Mouse (Mus musculus): ENCODE measurements around the gene Cmtm1. TPM values are rescaled to one million over a fixed set of nuclear protein-coding genes. Genes with fewer than 3 reads are reported as not detected.
"Not testable (repeated sequence)": the region's sequence is repeated elsewhere in the genome, so short reads cannot be mapped to it uniquely, and the experiment has no call there.

Gene Cmtm1
- polyA plus RNA-seq, 1 experiment from 2014 or later, result 0.14 TPM

- ATAC-seq, result no peak
- H3K27me3 ChIP-seq, result peaks cover 9% of the 10 kb centered on the region
- no peak for TF ChIP-seq CTCF (IDR thresholded peaks at IDR 0.05)
- in situ Hi-C loops (cut with MboI; ENCODE audit: low pct_unique_long_range_greater_than_20kb), result loop anchor here (5.0 kb wide), 1 partner anchor 38 kb away; no protein-coding TSS in a partner anchor
- no peak for DNase-seq (ENCODE audit: low read depth, low spot score)
- CTCF ChIA-PET, result no interaction called here
- POLR2A ChIA-PET, result no interaction called here
Observed at GRCm38 (mm10) chr8:104268937-104269440, 41.0 kb downstream of the Cmtm1 start.

GRCm38 (mm10) chr8:104268368-104268767 is 41.6 kb downstream of the Cmtm1 start:
- DNase-seq (ENCODE audit: low read depth, low spot score) (no peak), ATAC-seq (no peak)
- in situ Hi-C loops (cut with MboI; ENCODE audit: low pct_unique_long_range_greater_than_20kb), result loop anchor here (5.0 kb wide), 1 partner anchor 39 kb away; no protein-coding TSS in a partner anchor
- CTCF ChIA-PET, result no interaction called here
- POLR2A ChIA-PET, result no interaction called here
- no peak for TF ChIP-seq CTCF (IDR thresholded peaks at IDR 0.05)
- H3K27me3 ChIP-seq, result peaks cover 4% of the 10 kb centered on the region

GRCm38 (mm10) chr8:104264271-104264935 is 45.5 kb downstream of the Cmtm1 start:
- POLR2A ChIA-PET; H3K27me3 ChIP-seq; CTCF ChIA-PET; in situ Hi-C loops (cut with MboI; ENCODE audit: low pct_unique_long_range_greater_than_20kb); DNase-seq (ENCODE audit: low read depth, low spot score); ATAC-seq: not testable (repeated sequence)

GRCm38 (mm10) chr8:104261802-104262201 is 48.1 kb downstream of the Cmtm1 start:
- ATAC-seq; H3K27me3 ChIP-seq; CTCF ChIA-PET; POLR2A ChIA-PET; in situ Hi-C loops (cut with MboI; ENCODE audit: low pct_unique_long_range_greater_than_20kb); DNase-seq (ENCODE audit: low read depth, low spot score): not testable (repeated sequence)

GRCm38 (mm10) chr8:104253016-104253415 is 56.9 kb downstream of the Cmtm1 start:
- no peaks in the 10 kb centered on the region for H3K27me3 ChIP-seq
- ChIA-PET CTCF (interaction anchor here (0.7 to 1.8 kb wide), 2 partner anchors 10 to 34 kb away, joined by 3 to 4 read pairs; no protein-coding TSS in a partner anchor), POLR2A (no interaction called here)
- in situ Hi-C loops (cut with MboI; ENCODE audit: low pct_unique_long_range_greater_than_20kb), result no loop called here
- peak; percentile 57 for TF ChIP-seq CTCF (IDR thresholded peaks at IDR 0.05)
- ATAC-seq, result no peak
- no peak for DNase-seq (ENCODE audit: low read depth, low spot score)

GRCm38 (mm10) chr8:104251461-104251860 is 58.5 kb downstream of the Cmtm1 start:
- in situ Hi-C loops (cut with MboI; ENCODE audit: low pct_unique_long_range_greater_than_20kb), result no loop called here
- CTCF ChIA-PET, result interaction anchor here (1.0 to 1.3 kb wide), 2 partner anchors 9 to 81 kb away, joined by 3 read pairs; no protein-coding TSS in a partner anchor

GRCm38 (mm10) chr8:104250439-104251367 is 59.2 kb downstream of the Cmtm1 start, which contains the start of gene Cklf:
Cklf (plus strand) TSS chr8:104250861.
- in situ Hi-C loops (cut with MboI; ENCODE audit: low pct_unique_long_range_greater_than_20kb), result no loop called here
- CTCF ChIA-PET, result interaction anchor here (1.0 to 1.3 kb wide), 2 partner anchors 8 to 82 kb away, joined by 3 read pairs; no protein-coding TSS in a partner anchor
- POLR2A ChIA-PET, result interaction anchor here (0.7 kb wide), 2 partner anchors 33 to 260 kb away, joined by 4 to 5 read pairs; no protein-coding TSS in a partner anchor
- DNase-seq (ENCODE audit: low read depth, low spot score), result peak; percentile 46
- ATAC-seq, result peak; percentile 71
- TF ChIP-seq CTCF (IDR thresholded peaks at IDR 0.05), result no peak
- H3K27me3 ChIP-seq, result no peaks in the 10 kb centered on the region

More at GRCm38 (mm10) chr8:104251461-104251860, 58.5 kb downstream of the Cmtm1 start:
- no peak for DNase-seq (ENCODE audit: low read depth, low spot score)
- no peak for TF ChIP-seq CTCF (IDR thresholded peaks at IDR 0.05)
- no peaks in the 10 kb centered on the region for H3K27me3 ChIP-seq
- no peak for ATAC-seq
- POLR2A ChIA-PET, result no interaction called here

GRCm38 (mm10) chr8:104249442-104249996 is 60.4 kb downstream of the Cmtm1 start:
- no peak for TF ChIP-seq CTCF (IDR thresholded peaks at IDR 0.05)
- DNase-seq (ENCODE audit: low read depth, low spot score), result no peak
- POLR2A ChIA-PET, result no interaction called here

GRCm38 (mm10) chr8:104248276-104248675 is 61.7 kb downstream of the Cmtm1 start, which contains the start of gene Tk2:
Tk2 (minus strand) TSS chr8:104248558.
- ChIA-PET POLR2A (no interaction called here), CTCF (no interaction called here)
- DNase-seq (ENCODE audit: low read depth, low spot score) (peak; percentile 10), ATAC-seq (peak; percentile 88)
- no peaks in the 10 kb centered on the region for H3K27me3 ChIP-seq
- no peak for TF ChIP-seq CTCF (IDR thresholded peaks at IDR 0.05)
- in situ Hi-C loops (cut with MboI; ENCODE audit: low pct_unique_long_range_greater_than_20kb), result loop anchor here (10.0 kb wide), 2 partner anchors 157 to 187 kb away; no protein-coding TSS in a partner anchor

More at GRCm38 (mm10) chr8:104249442-104249996, 60.4 kb downstream of the Cmtm1 start:
- no peak for ATAC-seq
- H3K27me3 ChIP-seq, result no peaks in the 10 kb centered on the region
- CTCF ChIA-PET, result no interaction called here
- in situ Hi-C loops (cut with MboI; ENCODE audit: low pct_unique_long_range_greater_than_20kb), result loop anchor here (10.0 kb wide), 2 partner anchors 155 to 185 kb away; no protein-coding TSS in a partner anchor

GRCm38 (mm10) chr8:104247908-104248275 is 62.1 kb downstream of the Cmtm1 start:
- no peaks in the 10 kb centered on the region for H3K27me3 ChIP-seq
- TF ChIP-seq CTCF (IDR thresholded peaks at IDR 0.05), result no peak
- in situ Hi-C loops (cut with MboI; ENCODE audit: low pct_unique_long_range_greater_than_20kb), result loop anchor here (10.0 kb wide), 2 partner anchors 157 to 187 kb away; no protein-coding TSS in a partner anchor
- ChIA-PET POLR2A (no interaction called here), CTCF (no interaction called here)
- DNase-seq (ENCODE audit: low read depth, low spot score) (no peak), ATAC-seq (peak; percentile 27)

All from Patski (cell line).